Mouse (Mus musculus): Measurements from ENCODE around the gene Cyp2w1. TPM values are rescaled to one million over a fixed set of nuclear protein-coding genes. Genes with fewer than 3 reads are reported as not detected.

Gene Cyp2w1
- polyA plus RNA-seq, 1 experiment: not detected

DNA sequence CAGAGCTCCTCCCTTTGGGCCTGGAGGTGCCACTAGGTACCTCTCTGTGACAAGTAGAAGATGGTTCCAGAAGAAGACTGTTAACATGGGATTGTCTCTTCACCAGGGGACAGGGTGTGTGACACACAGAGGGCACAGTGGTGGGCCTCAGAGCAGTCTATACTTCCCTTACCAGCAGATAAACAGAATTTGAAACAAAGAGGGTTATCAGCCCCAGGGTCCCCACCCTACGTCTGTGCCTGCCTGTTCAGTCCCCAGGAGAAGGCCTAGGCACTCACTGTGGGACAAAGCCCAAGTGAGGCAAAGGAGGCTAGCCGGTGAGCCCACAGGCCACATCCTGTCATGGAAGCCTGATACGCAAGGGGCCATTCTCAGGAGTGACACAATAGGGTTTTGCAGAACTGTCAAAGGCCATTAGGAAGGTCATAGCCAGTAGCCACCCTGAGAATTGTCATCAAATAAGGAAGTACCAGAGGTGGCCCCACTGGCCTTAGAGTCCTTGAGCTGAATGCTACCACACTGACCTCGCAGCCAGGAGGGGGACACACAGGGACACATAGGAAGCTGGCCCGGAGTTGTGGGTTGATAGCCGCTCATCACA lies 52.5 kb downstream of the Cyp2w1 start, which contains the start of gene C130050O18Rik:
Gene C130050O18Rik, plus strand, starts transcription at position 480 of the 601 bp plus-strand sequence.
- DNase-seq (ENCODE audit: low read depth): no peak

DNA sequence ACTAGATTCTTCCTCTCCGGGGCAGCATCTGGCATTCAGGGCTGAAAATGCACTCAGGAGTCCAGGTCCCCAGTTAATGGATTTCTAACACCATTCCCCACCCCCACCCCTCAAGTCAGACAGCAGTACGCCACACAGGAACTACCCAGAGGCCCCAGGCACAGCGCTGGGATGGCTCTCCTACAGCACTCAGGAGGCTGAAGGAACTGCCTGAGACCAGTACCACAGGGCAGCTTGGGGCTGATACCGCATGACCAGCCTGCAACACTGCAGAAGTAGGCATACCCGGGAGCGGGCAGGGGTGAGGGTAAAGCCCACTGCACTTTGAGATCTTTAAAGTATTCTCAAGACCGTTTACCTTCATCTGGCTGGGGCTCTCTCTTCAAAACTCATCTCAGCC lies 53.1 kb downstream of the Cyp2w1 start:
- DNase-seq (ENCODE audit: low read depth): no peak

DNA sequence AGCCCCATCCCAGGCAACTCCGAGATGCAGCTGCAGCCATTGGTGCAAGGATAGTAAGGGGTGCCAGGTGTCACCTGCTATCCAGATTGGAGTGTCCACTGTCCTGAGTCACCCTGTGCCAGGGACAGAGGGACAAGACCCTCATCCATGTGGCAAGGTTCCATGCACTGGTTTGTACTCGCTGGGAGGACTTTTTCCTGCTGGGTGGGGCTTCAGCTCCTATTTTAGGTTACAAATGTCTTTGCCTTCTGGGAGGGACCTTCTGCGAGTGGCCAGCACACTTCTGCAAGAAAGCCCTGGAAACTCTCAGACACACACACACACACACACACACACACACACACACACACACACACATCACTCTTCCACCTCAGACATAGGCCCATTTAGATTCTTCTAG lies 53.5 kb downstream of the Cyp2w1 start:
- DNase-seq (ENCODE audit: low read depth): no peak

Other genes starting within 250 kb of the Cyp2w1 start
- 3.5 and 5.1 TPM in 2 replicates for gene Prkar1b, start 202.6 kb upstream of the Cyp2w1 start, polyA plus RNA-seq (2012; rRNA removed)
- gene Dnaaf5, start 202.4 kb upstream of the Cyp2w1 start, polyA plus RNA-seq (2012; rRNA removed): 13.9 and 16.0 TPM in 2 replicates
- gene Sun1, start 152.0 kb upstream of the Cyp2w1 start, polyA plus RNA-seq (2012; rRNA removed): 42.9 and 43.6 TPM in 2 replicates
- gene Get4, start 100.3 kb upstream of the Cyp2w1 start, polyA plus RNA-seq (2012; rRNA removed): 96.8 and 99.1 TPM in 2 replicates
- 10.7 and 22.6 TPM in 2 replicates for gene Adap1, start 27.0 kb upstream of the Cyp2w1 start, polyA plus RNA-seq (2012; rRNA removed)
- gene Cox19, start 1.2 kb upstream of the Cyp2w1 start, polyA plus RNA-seq (2012; rRNA removed): 71.1 and 118 TPM in 2 replicates
- gene Gpr146, start 25.1 kb downstream of the Cyp2w1 start, polyA plus RNA-seq (2012; rRNA removed): 28.6 and 37.7 TPM in 2 replicates
- 1.4 and 1.6 TPM in 2 replicates for gene C130050O18Rik, start 52.7 kb downstream of the Cyp2w1 start, polyA plus RNA-seq (2012; rRNA removed)
- 11.0 and 12.3 TPM in 2 replicates for gene Gper1, start 70.5 kb downstream of the Cyp2w1 start, polyA plus RNA-seq (2012; rRNA removed)
- 13.1 and 13.3 TPM in 2 replicates for gene 3110082I17Rik, start 107.9 kb downstream of the Cyp2w1 start, polyA plus RNA-seq (2012; rRNA removed)
- gene Zfand2a, start 131.9 kb downstream of the Cyp2w1 start, polyA plus RNA-seq (2012; rRNA removed): 22.3 and 26.0 TPM in 2 replicates
- gene Uncx, start 190.9 kb downstream of the Cyp2w1 start, polyA plus RNA-seq (2012; rRNA removed): not detected in 2 replicates

Data from gonadal fat pad, adult 2 months (tissue).